ENCODE assay signal across 11 mouse cellular contexts in genomic region chr3:107112932-107113659, GRCm38 (mm10). TPM values are rescaled to one million over a fixed set of nuclear protein-coding genes. Genes with fewer than 3 reads are reported as not detected.
DNase-seq lines count a peak whose midpoint lies in the region; ATAC-seq and TF ChIP-seq lines count a peak whose summit lies in the region.
"Had no signal": no experiment of that assay in that cellular context is flagged by ENCODE, and none has a peak within 500 bp of the region (broad histone marks: within the 10 kb centered on the region; RNA-seq: fewer than 3 reads in every experiment).

No protein-coding gene starts in this region.

- H3K27me3 ChIP-seq in forebrain, postnatal 0 days (ENCODE audit: insufficient read depth, low read length) = no peaks in the 10 kb centered on the region
- H3K27me3 ChIP-seq in hindbrain, postnatal 0 days (ENCODE audit: insufficient read depth, low read length) = no peaks in the 10 kb centered on the region
- H3K27me3 ChIP-seq: liver, embryonic 15.5 days had no signal

- no peaks in the 10 kb centered on the region for H3K36me3 ChIP-seq in forebrain, postnatal 0 days (ENCODE audit: insufficient read depth)
- no peaks in the 10 kb centered on the region for H3K36me3 ChIP-seq in hindbrain, postnatal 0 days (ENCODE audit: insufficient read depth, low read length)
- H3K36me3 ChIP-seq: liver, embryonic 15.5 days had no signal

- ATAC-seq in forebrain, postnatal 0 days = 0 out of 2 replicates have a peak, but pooled peaks have one; percentile 3
- peak; percentile 48 for ATAC-seq in hindbrain, postnatal 0 days

- WGBS in forebrain, postnatal 0 days = 56% methylated on average over 10 of the region's 10 CpGs
- WGBS in hindbrain, postnatal 0 days = 44% methylated on average over 10 of the region's 10 CpGs

- H3K4me2 ChIP-seq in forebrain, postnatal 0 days (ENCODE audit: low read depth) = peak overlapping the region; percentile 50
- H3K4me2 ChIP-seq in hindbrain, postnatal 0 days (ENCODE audit: low read depth, low read length) = 0 out of 2 replicates have a peak overlapping the region, but pooled peaks have one; percentile 45
- H3K4me2 ChIP-seq: liver, embryonic 15.5 days had no signal

- H3K9me3 ChIP-seq in forebrain, postnatal 0 days (ENCODE audit: low read length) = no peaks in the 10 kb centered on the region
- no peaks in the 10 kb centered on the region for H3K9me3 ChIP-seq in hindbrain, postnatal 0 days (ENCODE audit: low read length)
- H3K9me3 ChIP-seq: liver, embryonic 15.5 days; megakaryocyte, embryonic 14.5 days had no signal

- TF ChIP-seq CTCF in forebrain, postnatal 0 days (IDR thresholded peaks at IDR 0.05; ENCODE audit: low read depth) = no peak
- TF ChIP-seq CTCF in hindbrain, postnatal 0 days (IDR thresholded peaks at IDR 0.05; ENCODE audit: low read depth) = no peak

- peak overlapping the region; percentile 43; the same call in 1 of the 2 replicates for H3K9ac ChIP-seq in forebrain, postnatal 0 days
- H3K9ac ChIP-seq in hindbrain, postnatal 0 days (replicated peaks; ENCODE audit: low read length) = no peak overlapping the region; the same call in 1 of the 2 replicates
- H3K9ac ChIP-seq: liver, embryonic 15.5 days had no signal

- peak overlapping the region; percentile 84 for H3K27ac ChIP-seq in forebrain, postnatal 0 days (ENCODE audit: low read depth, low read length)
- peak overlapping the region; percentile 86 for H3K27ac ChIP-seq in hindbrain, postnatal 0 days
- H3K27ac ChIP-seq: liver, embryonic 15.5 days had no signal

- intact Hi-C loops in left cerebral cortex, postnatal 25 days (cut with DNase I) = loop anchor here (2.0 kb wide), 1 partner anchor 16 kb away; no protein-coding TSS in a partner anchor

- peaks cover 17% of the 10 kb centered on the region for H3K4me1 ChIP-seq in forebrain, postnatal 0 days (ENCODE audit: insufficient read depth)
- H3K4me1 ChIP-seq in hindbrain, postnatal 0 days (ENCODE audit: insufficient read depth, low read length) = peaks cover 18% of the 10 kb centered on the region
- H3K4me1 ChIP-seq: liver, embryonic 15.5 days; megakaryocyte, embryonic 14.5 days had no signal

- DNase-seq in left cerebral cortex, postnatal 25 days (ENCODE audit: low spot score in 2 of 2) = peak; percentile 47 to 82
- no peak for DNase-seq in left cerebral cortex, adult 9 months (ENCODE audit: low spot score in 2 of 2)
- no peak for DNase-seq in forebrain, postnatal 0 days
- DNase-seq in hindbrain, postnatal 0 days (ENCODE audit: low spot score) = peak; percentile 10
- DNase-seq in retina, postnatal 1 day = peak; percentile 79
- DNase-seq in liver = no peak
- no peak for DNase-seq in adrenal gland, postnatal 14 days
- DNase-seq: kidney, adult 2 months; thymus, postnatal 14 days had no signal

- H3K4me3 ChIP-seq in forebrain, postnatal 0 days (ENCODE audit: low read depth, low read length) = no peak overlapping the region
- no peak overlapping the region for H3K4me3 ChIP-seq in hindbrain, postnatal 0 days (ENCODE audit: low read length)
- H3K4me3 ChIP-seq: liver, embryonic 15.5 days; megakaryocyte, embryonic 14.5 days had no signal

RNA-seq across cellular contexts. Expression of gene Kcna2, which starts 12.2 kb away (rescaled TPM):
- total RNA-seq in left cerebral cortex, postnatal 25 days (2021) = 100 to 1,000 TPM; 140 to 147 TPM
- total RNA-seq in forebrain, postnatal 0 days (2014; rRNA removed) = 9.6 and 11.3 TPM in 2 replicates
- polyA plus RNA-seq in forebrain, postnatal 0 days (2015; fragmentation: Nextera tagmentation; extraction: Ambion mirVana) = 0.42 and 1.0 TPM in 2 replicates
- total RNA-seq in hindbrain, postnatal 0 days (2014; rRNA removed) = 15.5 and 17.2 TPM in 2 replicates
- 1.8 and 2.1 TPM in 2 replicates for polyA plus RNA-seq in hindbrain, postnatal 0 days (2015; fragmentation: Nextera tagmentation; extraction: Ambion mirVana)
- 1.4 and 4.0 TPM in 2 replicates for total RNA-seq in adrenal gland, postnatal 14 days (2021)

Comparison
In these comparisons a context has a peak if more than half of its experiments do, and no peak if none do; other contexts are left out.
1. DNase-seq: peak in left cerebral cortex, postnatal 25 days (2 of 2), hindbrain, postnatal 0 days (single experiment) and retina, postnatal 1 day (single experiment); none in left cerebral cortex, adult 9 months (0 of 2), forebrain, postnatal 0 days (single experiment), liver (single experiment) and adrenal gland, postnatal 14 days (single experiment).